Mouse (Mus musculus) limb, embryonic 10.5 days (tissue): ENCODE results near the gene Tpi1. TPM values are rescaled to one million over a fixed set of nuclear protein-coding genes. Genes with fewer than 3 reads are reported as not detected.
"Not testable (repeated sequence)": the region's sequence is repeated elsewhere in the genome, so short reads cannot be mapped to it uniquely, and the experiment has no call there.

Experiments used
- DNase-seq: peaks from one replicate; pipeline ENCODE4 v3.0.0-alpha.2; 2017; ENCODE audit warnings: low spot score
- H3K27ac ChIP-seq: fragments of 300-500 bp; sonication (generic); 2 replicates; pipeline ENCODE4 v1.5.1; 2016; ENCODE audit warnings: mild to moderate bottlenecking
- H3K27me3 ChIP-seq: fragments of 300-500 bp; sonication (generic); 2 replicates; pipeline ENCODE4 v1.6.1; 2016; ENCODE audit warnings: low read depth, mild to moderate bottlenecking; ENCODE audit not compliant: poor library complexity, severe bottlenecking
- H3K36me3 ChIP-seq: fragments of 300-500 bp; sonication (generic); 2 replicates; pipeline ENCODE4 v1.6.1; 2016; ENCODE audit warnings: mild to moderate bottlenecking, moderate library complexity
- H3K4me1 ChIP-seq: fragments of 300-500 bp; sonication (generic); 2 replicates; pipeline ENCODE4 v1.6.1; 2016
- H3K4me3 ChIP-seq: fragments of 300-500 bp; sonication (generic); 2 replicates; pipeline ENCODE4 v1.5.1; 2016; ENCODE audit warnings: mild to moderate bottlenecking, moderate library complexity
- H3K9me3 ChIP-seq: fragments of 300-500 bp; sonication (generic); replicated peaks from 2 replicates; pipeline ENCODE4 v1.6.1; 2016; ENCODE audit warnings: mild to moderate bottlenecking
- WGBS: fragments of 180-500 bp; shearing (Covaris S2); methylation state at CpG from one replicate; pipeline ENCODE4 v1.1.7; 2016; 5-methylcytosine and 5-hydroxymethylcytosine counted together
- polyA plus RNA-seq: library from polyadenylated mRNA; unstranded; fragments of >200 nt; fragmentation: Nextera tagmentation; extraction: Ambion mirVana; gene quantifications from 2 replicates; pipeline ENCODE4 v1.2.1, GENCODE M21; 2016

The Tpi1 gene
- polyA plus RNA-seq, 1 experiment from 2014 or later, result 831 TPM

- DNase-seq, result no peak
- Histone ChIP-seq H3K4me1 (peaks cover 31% of the 10 kb centered on the region), H3K4me3 (no peak overlapping the region), H3K27me3 (no peaks in the 10 kb centered on the region), H3K9me3 (no peaks in the 10 kb centered on the region), H3K27ac (no peak overlapping the region), H3K36me3 (no peaks in the 10 kb centered on the region)
- WGBS, result 89% methylated on average over 3 of the region's 3 CpGs
These were observed 9.8 kb downstream of the Tpi1 start for GRCm38 (mm10) chr6:124804341-124804740.

- not testable (repeated sequence) for H3K36me3 ChIP-seq, DNase-seq, H3K27ac ChIP-seq, H3K9me3 ChIP-seq, H3K4me3 ChIP-seq, H3K27me3 ChIP-seq
- WGBS, result 94% methylated on average over 4 of the region's 4 CpGs
- peaks cover 25% of the 10 kb centered on the region for H3K4me1 ChIP-seq
These were observed 10.4 kb downstream of the Tpi1 start for GRCm38 (mm10) chr6:124803691-124804090.

DNA sequence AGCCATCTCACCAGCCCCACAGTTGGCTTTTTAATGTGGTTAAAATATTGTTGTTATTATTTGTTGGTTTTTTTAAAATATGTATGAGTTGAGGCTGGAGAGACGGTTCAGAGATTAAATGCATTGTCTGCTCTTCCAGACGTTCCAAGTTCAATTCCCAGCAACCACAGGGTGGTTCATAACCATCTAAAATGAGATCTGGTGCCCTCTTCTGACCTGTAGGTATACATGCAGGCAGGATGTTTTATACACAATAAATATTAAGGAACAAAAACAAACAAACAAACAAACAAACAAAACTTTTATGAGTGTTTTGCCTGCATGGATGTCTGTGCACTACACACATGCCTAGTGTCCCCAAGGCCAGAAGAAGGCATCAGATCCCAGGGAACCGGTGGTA, 11.0 kb downstream of the Tpi1 start:
- WGBS, result 76% methylated on average over 3 of the region's 3 CpGs

DNA sequence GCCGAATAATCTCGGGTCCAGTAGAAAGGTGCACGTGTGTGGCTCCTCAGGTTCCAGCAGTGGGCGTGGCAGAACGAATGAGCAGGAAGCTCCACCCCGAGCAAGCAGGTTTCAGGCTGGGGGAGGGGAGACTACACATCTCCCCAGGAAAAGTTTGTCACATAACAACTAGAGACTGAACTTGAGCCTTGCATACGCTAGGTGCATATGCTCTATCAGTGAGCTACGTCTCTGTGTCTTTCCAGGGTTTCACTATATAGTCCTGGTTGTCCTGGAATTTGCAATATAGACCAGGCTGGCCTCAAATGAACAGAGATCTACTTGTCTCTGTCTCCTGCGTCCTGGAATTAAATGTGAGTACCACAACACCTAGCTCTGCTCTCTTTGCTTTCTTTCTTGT, 11.7 kb downstream of the Tpi1 start:
- Histone ChIP-seq H3K4me1 (peaks cover 17% of the 10 kb centered on the region), H3K4me3 (peak overlapping the region; percentile 30), H3K27ac (peak overlapping the region; percentile 48; the same call in 1 of the 2 replicates)
- not testable (repeated sequence) for H3K9me3 ChIP-seq, H3K27me3 ChIP-seq, H3K36me3 ChIP-seq, DNase-seq
- 13% methylated on average over 6 of the region's 9 CpGs for WGBS

More for the DNA sequence above, 11.0 kb downstream of the Tpi1 start:
- Histone ChIP-seq H3K36me3 (no peaks in the 10 kb centered on the region), H3K27me3 (no peaks in the 10 kb centered on the region), H3K27ac (no peak overlapping the region), H3K9me3 (no peaks in the 10 kb centered on the region), H3K4me3 (no peak overlapping the region), H3K4me1 (peaks cover 18% of the 10 kb centered on the region)
- DNase-seq, result no peak

GRCm38 (mm10) chr6:124796200-124796599, 17.9 kb downstream of the Tpi1 start:
- Histone ChIP-seq H3K4me1 (no peaks in the 10 kb centered on the region), H3K9me3 (no peaks in the 10 kb centered on the region), H3K36me3 (peaks cover 15% of the 10 kb centered on the region; the same call in 1 of the 2 replicates), H3K27me3 (no peaks in the 10 kb centered on the region), H3K4me3 (no peak overlapping the region), H3K27ac (no peak overlapping the region)
- no peak for DNase-seq
- 85% methylated on average over 2 of the region's 2 CpGs for WGBS

DNA sequence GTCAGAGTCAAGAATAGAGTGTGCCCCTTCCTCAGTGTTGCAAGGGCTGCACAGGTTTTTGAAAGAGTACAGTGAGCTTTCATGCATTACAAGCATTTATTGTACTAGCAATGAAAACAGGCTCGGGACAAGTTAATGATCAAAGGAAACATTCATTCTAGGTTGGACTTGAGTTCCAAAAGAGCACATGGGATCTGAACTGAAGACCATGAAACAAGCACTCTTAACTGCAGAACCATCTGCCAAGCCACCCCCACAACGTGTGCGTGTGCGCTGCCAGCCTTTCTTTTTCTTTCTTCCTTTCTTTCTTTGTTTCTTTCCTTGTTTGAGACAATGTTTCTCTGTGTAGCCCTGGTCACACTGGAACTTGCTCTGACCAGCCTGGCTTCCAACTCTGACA, 18.3 kb downstream of the Tpi1 start:
- Histone ChIP-seq H3K27me3 (no peaks in the 10 kb centered on the region), H3K9me3 (no peaks in the 10 kb centered on the region), H3K4me1 (no peaks in the 10 kb centered on the region), H3K4me3 (no peak overlapping the region), H3K36me3 (peaks cover 15% of the 10 kb centered on the region; the same call in 1 of the 2 replicates), H3K27ac (no peak overlapping the region)
- DNase-seq, result no peak
- 74% methylated on average over 4 of the region's 4 CpGs for WGBS

DNA sequence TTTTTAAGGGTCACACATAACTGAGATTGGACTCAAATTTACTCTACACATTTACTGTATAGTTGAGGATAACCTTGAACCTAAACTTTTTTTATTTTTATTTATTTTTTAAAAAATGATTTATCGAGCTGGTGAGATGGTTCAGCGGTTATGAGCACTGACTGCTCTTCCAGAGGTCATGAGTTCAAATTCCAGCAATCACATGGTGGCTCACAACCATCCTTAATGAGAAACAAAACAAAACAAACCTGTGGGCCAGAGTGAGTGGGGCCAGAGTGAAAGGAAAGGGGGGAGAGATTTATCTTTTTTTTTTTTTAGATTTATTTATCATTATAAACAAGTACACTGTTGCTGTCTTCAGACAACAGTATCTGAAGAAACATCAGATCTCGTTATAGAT, 22.2 kb downstream of the Tpi1 start:
- no peaks in the 10 kb centered on the region for H3K27me3 ChIP-seq
- DNase-seq, result no peak
- H3K27ac ChIP-seq, result no peak overlapping the region
- no peaks in the 10 kb centered on the region for H3K9me3 ChIP-seq
- no peak overlapping the region for H3K4me3 ChIP-seq
- WGBS, result 92% methylated on average over 3 of the region's 3 CpGs
- H3K36me3 ChIP-seq, result peaks cover 15% of the 10 kb centered on the region; the same call in 1 of the 2 replicates
- no peaks in the 10 kb centered on the region for H3K4me1 ChIP-seq

DNA sequence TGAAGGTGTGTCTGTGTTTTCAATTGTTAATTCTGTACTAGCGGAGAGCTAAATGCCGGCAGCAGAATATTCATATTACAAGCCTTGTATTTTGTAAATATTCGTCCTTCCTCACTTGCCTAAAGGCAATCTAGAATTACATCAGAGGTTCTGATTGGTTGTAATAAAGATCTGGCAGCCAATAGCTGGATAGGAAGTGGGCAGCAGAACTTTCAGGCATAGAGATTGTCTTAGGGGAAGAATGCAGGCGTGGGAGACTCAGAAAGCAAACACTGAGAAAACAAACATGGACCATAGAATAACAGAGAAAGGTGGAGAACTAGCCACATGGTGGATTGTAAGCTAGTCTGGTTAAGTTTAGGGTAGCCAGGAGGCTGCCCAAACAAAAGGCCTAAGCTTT, 24.0 kb downstream of the Tpi1 start:
- Histone ChIP-seq H3K4me1 (no peaks in the 10 kb centered on the region), H3K36me3 (peaks cover 4% of the 10 kb centered on the region; the same call in 1 of the 2 replicates), H3K4me3 (no peak overlapping the region), H3K9me3 (no peaks in the 10 kb centered on the region), H3K27ac (no peak overlapping the region), H3K27me3 (no peaks in the 10 kb centered on the region)
- no peak for DNase-seq
- 78% methylated on average over 4 of the region's 4 CpGs for WGBS

- H3K27ac ChIP-seq, result no peak overlapping the region
- no peaks in the 10 kb centered on the region for H3K4me1 ChIP-seq
- no peaks in the 10 kb centered on the region for H3K27me3 ChIP-seq
- peaks cover 4% of the 10 kb centered on the region; the same call in 1 of the 2 replicates for H3K36me3 ChIP-seq
- no peak for DNase-seq
- H3K9me3 ChIP-seq, result no peaks in the 10 kb centered on the region
- H3K4me3 ChIP-seq, result no peak overlapping the region
- WGBS, result 88% methylated on average over 4 of the region's 4 CpGs
These were observed 24.6 kb downstream of the Tpi1 start for GRCm38 (mm10) chr6:124789519-124789918.

GRCm38 (mm10) chr6:124787722-124788121, 26.4 kb downstream of the Tpi1 start:
- Histone ChIP-seq H3K9me3 (no peaks in the 10 kb centered on the region), H3K4me3 (no peak overlapping the region), H3K27ac (no peak overlapping the region), H3K4me1 (peaks cover 2% of the 10 kb centered on the region), H3K27me3 (no peaks in the 10 kb centered on the region), H3K36me3 (peaks cover 3% of the 10 kb centered on the region; the same call in 1 of the 2 replicates)
- DNase-seq, result no peak
- 78% methylated on average over 10 of the region's 10 CpGs for WGBS

- H3K27ac ChIP-seq, result no peak overlapping the region
- 63% methylated on average over 8 of the region's 8 CpGs for WGBS
- no peak overlapping the region for H3K4me3 ChIP-seq
- no peak for DNase-seq
- no peaks in the 10 kb centered on the region for H3K36me3 ChIP-seq
- H3K27me3 ChIP-seq, result no peaks in the 10 kb centered on the region
- H3K9me3 ChIP-seq, result no peaks in the 10 kb centered on the region
- peaks cover 7% of the 10 kb centered on the region for H3K4me1 ChIP-seq
These were observed 27.2 kb downstream of the Tpi1 start for GRCm38 (mm10) chr6:124786756-124787420.

- H3K27me3 ChIP-seq, result peaks cover 21% of the 10 kb centered on the region
- H3K27ac ChIP-seq, result peak overlapping the region; percentile 73
- no peaks in the 10 kb centered on the region for H3K9me3 ChIP-seq
- peak; percentile 75 for DNase-seq
- H3K4me1 ChIP-seq, result peaks cover 18% of the 10 kb centered on the region
- WGBS, result 19% methylated on average over 6 of the region's 6 CpGs
- H3K36me3 ChIP-seq, result no peaks in the 10 kb centered on the region
- H3K4me3 ChIP-seq, result peak overlapping the region; percentile 26
These were observed 31.7 kb downstream of the Tpi1 start for GRCm38 (mm10) chr6:124782436-124782835.

DNA sequence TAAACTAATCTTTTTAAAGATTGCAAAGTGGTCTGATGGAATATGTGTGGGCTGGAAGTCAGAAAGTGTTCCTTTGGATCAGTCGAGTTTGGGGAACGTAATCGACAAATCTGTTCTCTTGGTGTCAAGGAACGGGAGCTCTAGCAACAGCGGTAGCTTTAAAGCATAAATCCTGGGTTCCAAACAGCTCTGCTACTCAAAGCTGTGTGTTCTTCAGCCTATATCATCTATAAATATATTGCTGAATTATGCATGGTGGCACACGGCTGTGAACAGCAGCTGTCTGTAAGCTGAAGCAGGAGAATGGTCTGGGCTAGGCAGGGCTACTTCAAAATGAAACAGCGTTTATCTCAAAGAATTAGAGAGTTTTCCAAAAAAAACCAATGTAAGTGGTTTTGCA, 33.2 kb downstream of the Tpi1 start:
- H3K27ac ChIP-seq, result no peak overlapping the region
- WGBS, result 91% methylated on average over 7 of the region's 7 CpGs

More for the DNA sequence above, 33.2 kb downstream of the Tpi1 start:
- DNase-seq, result no peak
- Histone ChIP-seq H3K4me3 (no peak overlapping the region), H3K36me3 (no peaks in the 10 kb centered on the region), H3K4me1 (peaks cover 18% of the 10 kb centered on the region), H3K27me3 (peaks cover 23% of the 10 kb centered on the region), H3K9me3 (no peaks in the 10 kb centered on the region)
